ENCODE assay signal across 9 mouse cellular contexts in genomic region chr2:129471905-129472304, GRCm38 (mm10).
DNase-seq lines count a peak whose midpoint lies in the region; ATAC-seq and TF ChIP-seq lines count a peak whose summit lies in the region.
"Had no signal": no experiment of that assay in that cellular context is flagged by ENCODE, and none has a peak within 500 bp of the region (broad histone marks: within the 10 kb centered on the region; RNA-seq: fewer than 3 reads in every experiment).

No protein-coding gene starts in this region.

- no peak overlapping the region for H3K27ac ChIP-seq in hindbrain, embryonic 11.5 days (ENCODE audit: low read depth, low read length)
- no peak overlapping the region for H3K27ac ChIP-seq in hindbrain, embryonic 12.5 days
- no peak overlapping the region for H3K27ac ChIP-seq in thymus, adult 2 months (ENCODE audit: control insufficient read depth, insufficient read depth, low read length)
- H3K27ac ChIP-seq in cortical plate, adult 2 months (ENCODE audit: insufficient read depth, low read length) = no peak overlapping the region
- H3K27ac ChIP-seq: stomach, embryonic 15.5 days had no signal

- 33% methylated on average over 5 of the region's 5 CpGs for WGBS in hindbrain, embryonic 11.5 days
- WGBS in hindbrain, embryonic 12.5 days = 30% methylated on average over 5 of the region's 5 CpGs
- 12% methylated on average over 5 of the region's 5 CpGs for WGBS in thymus, adult 2 months

- no peaks in the 10 kb centered on the region for H3K9me3 ChIP-seq in hindbrain, embryonic 11.5 days (ENCODE audit: control insufficient read depth, low read length)
- no peaks in the 10 kb centered on the region for H3K9me3 ChIP-seq in hindbrain, embryonic 12.5 days (replicated peaks)
- H3K9me3 ChIP-seq: stomach, embryonic 15.5 days had no signal

- DNase-seq in hindbrain, embryonic 11.5 days (ENCODE audit: low spot score) = peak; percentile 45
- peak; percentile 10 for DNase-seq in thymus, adult 2 months
- no peak for DNase-seq in thymus, postnatal 10 days (ENCODE audit: low spot score in 2 of 2)
- DNase-seq in lung, postnatal 14 days = peak; percentile 30
- DNase-seq in adrenal gland, postnatal 4 days (ENCODE audit: low spot score in 2 of 2) = no peak
- no peak for DNase-seq in T-cell, adult 2 months (ENCODE audit: low spot score)

- H3K36me3 ChIP-seq in hindbrain, embryonic 11.5 days (ENCODE audit: control insufficient read depth, insufficient read depth, low read length) = no peaks in the 10 kb centered on the region
- no peaks in the 10 kb centered on the region for H3K36me3 ChIP-seq in hindbrain, embryonic 12.5 days
- no peaks in the 10 kb centered on the region for H3K36me3 ChIP-seq in thymus, adult 2 months (ENCODE audit: control insufficient read depth, insufficient read depth, low read length)
- H3K36me3 ChIP-seq: stomach, embryonic 15.5 days had no signal

- no peaks in the 10 kb centered on the region for H3K27me3 ChIP-seq in hindbrain, embryonic 11.5 days (ENCODE audit: control insufficient read depth, insufficient read depth, low read length)
- H3K27me3 ChIP-seq in hindbrain, embryonic 12.5 days = no peaks in the 10 kb centered on the region
- H3K27me3 ChIP-seq in thymus, adult 2 months (ENCODE audit: control insufficient read depth, insufficient read depth, low read length) = no peaks in the 10 kb centered on the region
- H3K27me3 ChIP-seq: stomach, embryonic 15.5 days had no signal

- no peak for ATAC-seq in hindbrain, embryonic 11.5 days (ENCODE audit: low FRiP score)
- ATAC-seq in hindbrain, embryonic 12.5 days (ENCODE audit: low FRiP score) = no peak

- no peaks in the 10 kb centered on the region for H3K4me1 ChIP-seq in hindbrain, embryonic 11.5 days (replicated peaks; ENCODE audit: control insufficient read depth, insufficient read depth, low read length)
- H3K4me1 ChIP-seq in hindbrain, embryonic 12.5 days = no peaks in the 10 kb centered on the region
- no peaks in the 10 kb centered on the region for H3K4me1 ChIP-seq in thymus, adult 2 months (replicated peaks; ENCODE audit: control insufficient read depth, insufficient read depth, low read length)
- no peaks in the 10 kb centered on the region for H3K4me1 ChIP-seq in cortical plate, adult 2 months (ENCODE audit: control insufficient read depth, insufficient read depth, low read length)
- H3K4me1 ChIP-seq: stomach, embryonic 15.5 days had no signal

- TF ChIP-seq CTCF in thymus, adult 2 months (IDR thresholded peaks at IDR 0.05; ENCODE audit: borderline replicate concordance, control insufficient read depth, extremely low read depth, insufficient read depth, low read length, poor library complexity) = no peak
- peak; percentile 46 for TF ChIP-seq CTCF in cortical plate, adult 2 months (IDR thresholded peaks at IDR 0.05; ENCODE audit: extremely low read depth, insufficient read depth, low read length)

- H3K4me2 ChIP-seq in hindbrain, embryonic 11.5 days (replicated peaks; ENCODE audit: low read depth, low read length) = no peak overlapping the region
- H3K4me2 ChIP-seq in hindbrain, embryonic 12.5 days (replicated peaks) = no peak overlapping the region
- H3K4me2 ChIP-seq: stomach, embryonic 15.5 days had no signal

- no peak overlapping the region for H3K9ac ChIP-seq in hindbrain, embryonic 11.5 days (ENCODE audit: low read depth, low read length)
- H3K9ac ChIP-seq in hindbrain, embryonic 12.5 days = no peak overlapping the region
- H3K9ac ChIP-seq: stomach, embryonic 15.5 days had no signal

- TF ChIP-seq POLR2A in thymus, adult 2 months (IDR thresholded peaks at IDR 0.05; ENCODE audit: control insufficient read depth, extremely low read depth, insufficient read depth, low read length, poor library complexity) = no peak
- no peak for TF ChIP-seq POLR2A in cortical plate, adult 2 months (IDR thresholded peaks at IDR 0.05; ENCODE audit: extremely low read depth, insufficient read depth, low read length)

- no peak overlapping the region for H3K4me3 ChIP-seq in hindbrain, embryonic 11.5 days (ENCODE audit: low read depth, low read length)
- no peak overlapping the region for H3K4me3 ChIP-seq in hindbrain, embryonic 12.5 days
- no peak overlapping the region for H3K4me3 ChIP-seq in thymus, adult 2 months (ENCODE audit: control insufficient read depth, insufficient read depth, low read length)
- H3K4me3 ChIP-seq in cortical plate, adult 2 months (ENCODE audit: insufficient read depth, low read length) = no peak overlapping the region
- H3K4me3 ChIP-seq: stomach, embryonic 15.5 days had no signal

Comparison
In these comparisons a context has a peak if more than half of its experiments do, and no peak if none do; other contexts are left out.
1. DNase-seq: peak in hindbrain, embryonic 11.5 days (single experiment), thymus, adult 2 months (single experiment) and lung, postnatal 14 days (single experiment); none in thymus, postnatal 10 days (0 of 2), adrenal gland, postnatal 4 days (0 of 2) and T-cell, adult 2 months (single experiment).